Mouse (Mus musculus) adrenal gland, adult 8-10 months (tissue): ENCODE measurements around the gene Olfr1162. TPM values are rescaled to one million over a fixed set of nuclear protein-coding genes. Genes with fewer than 3 reads are reported as not detected.
"Not testable (repeated sequence)": the region's sequence is repeated elsewhere in the genome, so short reads cannot be mapped to it uniquely, and the experiment has no call there.

Experiments
- DNase-seq: peaks from one replicate; pipeline ENCODE4 v3.0.0; 2022
- total RNA-seq, 4 experiments: library from RNA; stranded (reverse); gene quantifications; 2 replicates each; pipeline ENCODE4 v1.2.4; 2022

The Olfr1162 gene
- total RNA-seq, result not detected

DNA sequence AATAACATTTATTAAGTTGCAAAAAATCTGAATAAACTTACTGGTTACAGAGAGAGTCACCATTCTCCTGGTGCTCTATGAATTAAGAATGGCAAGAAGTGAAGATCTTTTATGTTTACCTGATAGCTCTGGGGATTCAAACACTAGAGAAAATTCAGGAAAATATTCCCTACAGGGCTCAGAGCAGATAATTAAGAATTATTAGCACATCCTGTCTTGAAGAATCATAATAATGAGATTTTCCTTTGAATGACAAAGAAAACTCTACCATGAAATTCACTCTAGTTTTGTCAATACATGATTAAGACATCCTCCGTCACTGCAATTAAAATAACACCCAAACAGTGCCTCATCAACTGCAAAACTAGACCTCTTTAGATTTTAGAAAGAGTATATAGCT, at the start of gene Olfr1162:
TSS of gene Olfr1162 (minus strand) at position 101 of the 400 bp plus-strand sequence.
- DNase-seq, result no peak

DNA sequence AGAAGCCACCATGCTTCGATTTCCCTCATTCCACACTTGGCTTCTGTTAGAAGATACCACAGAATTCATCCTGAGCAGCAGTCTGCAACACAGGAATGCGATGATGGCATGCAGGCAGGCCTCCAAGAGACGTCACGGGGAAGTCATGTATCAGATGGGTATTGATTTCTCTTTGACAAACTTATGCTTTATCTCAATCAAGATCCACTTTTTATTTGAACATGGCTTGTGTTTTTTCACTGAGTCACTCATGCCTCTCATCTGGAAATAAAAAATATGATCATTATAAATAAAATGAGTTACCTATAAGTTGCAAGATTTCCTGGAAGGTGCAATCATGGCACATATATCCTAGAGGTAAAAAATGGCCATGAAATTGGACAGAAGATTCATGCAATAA, 42.9 kb upstream of the Olfr1162 start, which contains the start of gene Olfr1164:
TSS of gene Olfr1164 (minus strand) at position 101 of the 400 bp plus-strand sequence.
- no peak for DNase-seq

DNA sequence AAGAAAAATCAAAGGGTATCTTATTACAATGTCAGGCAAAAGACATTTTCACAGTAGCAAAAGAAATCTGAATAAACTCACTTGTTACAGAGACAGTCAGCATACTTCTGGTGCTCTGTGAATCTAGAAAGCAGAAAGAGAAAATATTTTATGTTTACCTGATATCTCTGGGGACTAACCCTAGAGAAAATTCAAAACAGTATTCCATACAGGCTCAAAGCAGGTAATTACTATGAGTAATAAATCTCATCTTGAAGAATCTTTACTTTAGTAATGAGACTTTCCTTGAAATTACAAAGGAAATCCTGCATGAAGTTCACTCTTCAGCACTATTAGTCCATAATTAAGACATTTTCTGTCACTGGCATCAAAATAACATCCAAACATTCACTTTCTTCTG, 20.8 kb upstream of the Olfr1162 start, which contains the start of gene Olfr1163:
TSS of gene Olfr1163 (minus strand) at position 101 of the 400 bp plus-strand sequence.
- DNase-seq, result no peak

DNA sequence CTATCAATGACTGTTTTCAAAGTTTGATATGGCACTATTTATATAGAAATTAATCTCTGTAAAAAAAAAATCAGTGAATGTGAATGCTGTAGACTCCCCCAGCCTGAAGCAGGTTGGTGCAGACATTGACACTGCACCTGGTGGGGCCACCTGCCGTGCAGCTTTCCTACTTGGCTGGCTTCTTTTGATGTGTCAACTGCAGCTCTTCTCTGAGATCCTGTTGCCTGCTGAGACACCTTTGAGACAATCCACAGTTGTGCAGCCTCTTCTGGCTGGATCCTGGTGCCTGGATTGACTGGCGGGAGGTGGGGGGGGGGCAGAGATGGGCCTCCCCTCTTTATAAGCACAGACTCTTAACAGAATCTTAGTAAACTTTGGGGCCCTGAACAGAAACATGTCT, 12.7 kb upstream of the Olfr1162 start:
- DNase-seq, result no peak

DNA sequence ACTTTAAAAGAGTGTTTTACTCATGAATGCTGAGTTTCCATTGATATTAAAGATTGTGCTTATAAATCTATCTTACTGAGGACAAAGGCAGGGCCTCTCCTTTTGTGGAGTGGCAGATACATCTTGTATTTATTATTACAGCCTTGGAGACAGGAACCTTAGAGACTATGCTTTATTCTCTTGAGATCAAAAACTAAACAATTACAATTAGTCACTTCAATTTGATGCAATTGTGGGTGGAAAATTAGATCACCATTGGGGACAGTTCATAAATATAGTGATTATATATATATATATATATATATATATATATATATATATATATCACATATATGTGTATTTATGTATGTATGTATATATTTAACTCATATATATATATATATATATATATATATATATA, 13.3 kb downstream of the Olfr1162 start, which contains the start of gene Olfr73:
TSS of gene Olfr73 (minus strand) at position 101 of the 400 bp plus-strand sequence.
- no peak for DNase-seq

DNA sequence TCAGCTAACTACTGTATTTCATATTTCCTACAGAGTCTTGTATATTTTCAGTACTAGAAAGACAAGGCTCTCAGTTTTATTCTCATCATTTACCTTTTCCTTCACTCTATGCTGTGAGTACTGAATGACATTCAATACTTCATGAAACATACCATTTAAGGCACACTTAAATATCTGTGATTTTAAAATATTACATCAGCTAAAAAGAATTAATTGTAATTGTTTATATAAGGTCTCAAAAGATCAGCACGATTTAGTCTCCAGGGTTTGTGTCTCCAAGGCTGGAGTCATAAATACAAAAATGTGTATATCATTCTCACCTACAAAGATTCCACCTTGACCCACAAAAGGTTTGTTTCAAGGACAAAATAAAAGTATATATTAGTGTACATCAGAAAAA, 28.5 kb downstream of the Olfr1162 start, which contains the start of gene Olfr1161:
TSS of gene Olfr1161 (plus strand) at position 301 of the 400 bp plus-strand sequence.
- not testable (repeated sequence) for DNase-seq

DNA sequence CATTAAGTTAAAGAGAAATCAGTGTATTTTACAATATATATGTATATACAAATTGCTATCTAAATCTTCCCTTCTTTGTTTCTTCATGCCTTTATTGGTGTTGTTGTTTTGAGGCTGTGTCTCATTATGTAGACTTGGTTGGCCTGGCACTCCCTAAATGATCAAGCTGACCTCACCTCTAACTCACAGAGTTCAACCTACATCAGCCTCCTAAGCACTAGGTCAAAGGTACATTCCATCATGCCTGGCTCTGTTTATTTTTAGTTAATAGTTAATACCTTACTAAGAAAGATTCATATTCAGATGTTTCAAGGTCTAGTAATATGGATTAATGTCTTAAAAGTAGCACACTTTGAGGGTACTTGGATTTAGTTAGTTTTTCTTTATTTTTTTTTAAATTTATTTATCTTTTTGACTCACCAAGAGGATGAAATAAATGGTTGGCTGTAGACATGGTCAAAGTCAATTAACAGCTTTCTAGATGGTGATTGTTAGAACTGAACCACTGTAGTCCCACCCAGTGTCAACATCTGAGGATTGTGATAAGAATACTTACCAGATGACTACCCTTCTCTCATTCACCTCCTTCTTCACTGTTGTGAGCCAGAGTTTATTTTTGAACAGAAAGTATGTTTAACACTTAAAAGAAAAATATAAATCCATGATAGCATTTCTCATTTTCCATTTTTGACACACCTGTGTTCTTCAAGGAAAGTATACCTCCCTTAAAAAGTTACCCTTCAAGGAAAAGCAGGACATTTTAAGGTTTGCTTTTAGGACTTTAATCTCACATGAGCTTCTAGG, 43.2 kb downstream of the Olfr1162 start, which contains the start of gene Olfr1160:
TSS of gene Olfr1160 (minus strand) at position 754 of the 804 bp plus-strand sequence.
- DNase-seq, result no peak

Other genes with a start within 250 kb of the Olfr1162 start
- gene Olfr1145, start 241.3 kb downstream of the Olfr1162 start, total RNA-seq, result not detected
- gene Olfr1148, start 220.6 kb downstream of the Olfr1162 start, total RNA-seq, result not detected
- not detected for gene Olfr1150-ps1, start 207.1 kb downstream of the Olfr1162 start, total RNA-seq
- not detected for gene Olfr1151, start 195.3 kb downstream of the Olfr1162 start, total RNA-seq
- not detected for gene Olfr1152, start 184.6 kb downstream of the Olfr1162 start, total RNA-seq
- not detected for gene Olfr1153, start 156.2 kb downstream of the Olfr1162 start, total RNA-seq
- gene Olfr1154, start 146.0 kb downstream of the Olfr1162 start, total RNA-seq, result not detected
- not detected for gene Olfr1155, start 106.0 kb downstream of the Olfr1162 start, total RNA-seq
- not detected for gene Olfr1156, start 98.0 kb downstream of the Olfr1162 start, total RNA-seq
- gene Olfr1157, start 82.8 kb downstream of the Olfr1162 start, total RNA-seq, result not detected
- not detected for gene Olfr74, start 76.5 kb downstream of the Olfr1162 start, total RNA-seq
- gene Olfr1158, start 61.0 kb downstream of the Olfr1162 start, total RNA-seq, result not detected
- not detected for gene Olfr1160, start 42.9 kb downstream of the Olfr1162 start, total RNA-seq
- gene Olfr1161, start 28.4 kb downstream of the Olfr1162 start, total RNA-seq, result not detected
- not detected for gene Olfr73, start 13.4 kb downstream of the Olfr1162 start, total RNA-seq
- gene Olfr1163, start 20.7 kb upstream of the Olfr1162 start, total RNA-seq, result not detected
- gene Olfr1164, start 42.8 kb upstream of the Olfr1162 start, total RNA-seq, result not detected
- gene Olfr1166, start 77.1 kb upstream of the Olfr1162 start, total RNA-seq, result not detected
- gene Olfr1167, start 104.1 kb upstream of the Olfr1162 start, total RNA-seq, result not detected
- not detected for gene Olfr1168, start 130.8 kb upstream of the Olfr1162 start, total RNA-seq
- gene Olfr1170, start 177.2 kb upstream of the Olfr1162 start, total RNA-seq, result not detected
- gene Olfr1173, start 228.7 kb upstream of the Olfr1162 start, total RNA-seq, result not detected